Mouse (Mus musculus) G1E (cell line): Measurements from ENCODE around the gene Gdf2.

Experiments used
- CTCF ChIP-seq: IDR thresholded peaks from 2 replicates; pipeline ENCODE4 v1.5.1; 2012; ENCODE audit warnings: low read depth, low read length, inconsistent platforms, mixed read lengths
- GATA1 ChIP-seq: IDR thresholded peaks from 2 replicates; pipeline ENCODE4 v1.6.1; 2012; ENCODE audit warnings: borderline replicate concordance, low read length, inconsistent platforms, mixed read lengths
- GATA2 ChIP-seq: IDR thresholded peaks from 2 replicates; pipeline ENCODE4 v1.6.1; 2012; ENCODE audit warnings: low read depth, low read length, inconsistent platforms, borderline replicate concordance
- POLR2AphosphoS5 ChIP-seq: IDR thresholded peaks from 2 replicates; pipeline ENCODE4 v1.6.1; 2012; ENCODE audit warnings: low read depth, low read length, inconsistent platforms; ENCODE audit not compliant: insufficient replicate concordance
- TAL1 ChIP-seq: conservative IDR thresholded peaks from 2 replicates; pipeline ENCODE4 v1.6.1; 2012; ENCODE audit warnings: low read depth, low read length, inconsistent platforms, mixed read lengths

DNA sequence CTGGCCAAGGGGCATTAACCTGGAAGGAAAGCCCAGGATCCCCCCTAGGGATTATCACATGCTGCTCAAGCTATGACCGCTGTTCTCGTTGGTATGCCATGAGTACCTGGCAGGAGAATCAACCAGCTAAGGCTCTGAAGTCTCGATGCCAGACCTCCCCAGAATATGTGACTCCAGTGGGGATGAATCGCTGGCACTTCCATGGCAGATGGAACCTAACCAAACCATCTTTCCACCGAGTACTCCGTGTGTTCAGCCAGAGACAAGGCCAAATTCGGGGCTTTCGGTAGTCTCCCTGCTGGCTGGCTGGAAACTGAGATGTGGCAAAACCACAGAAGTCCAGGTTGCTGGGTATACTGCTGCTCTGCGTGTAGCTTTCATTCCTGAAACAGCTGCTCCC lies 26.6 kb upstream of the Gdf2 start:
- TF ChIP-seq CTCF (no peak), TAL1 (no peak), GATA1 (no peak), POLR2AphosphoS5 (no peak), GATA2 (no peak)
